Mouse (Mus musculus): Measurements from ENCODE around the gene Slc35e4.

DNA sequence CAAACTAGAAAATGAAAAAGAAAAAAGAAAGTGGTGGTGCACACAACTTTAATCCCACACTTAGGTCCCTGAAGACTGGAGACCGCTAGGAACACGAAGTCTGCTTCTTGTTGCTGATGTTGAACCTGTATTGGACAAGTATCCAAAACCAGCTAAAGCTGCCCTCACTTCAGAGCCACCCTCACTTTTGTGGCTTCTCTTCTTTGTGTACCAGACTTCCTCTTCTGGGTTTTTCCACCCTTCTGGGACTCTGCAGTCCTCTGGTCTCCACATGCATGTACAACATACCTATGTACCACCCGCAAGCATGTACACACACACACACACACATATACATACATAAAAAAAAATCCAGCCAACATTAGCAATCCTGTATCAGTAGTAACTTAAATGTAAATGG, 30.8 kb downstream of the Slc35e4 start:
- TF ChIP-seq POLR2A (IDR thresholded peaks at IDR 0.05; ENCODE audit: extremely low read depth, insufficient read depth, low read length) (no peak), CTCF (IDR thresholded peaks at IDR 0.05; ENCODE audit: extremely low read depth, insufficient read depth, low read length) (no peak)

Data from cortical plate, adult 2 months (tissue).